Mouse (Mus musculus): Measurements from ENCODE around the gene Eif3d.

Eif3d gene

GRCm38 (mm10) chr15:77955440-77956403 is 14.9 kb downstream of the Eif3d start:
- in situ Hi-C loops (cut with MboI; ENCODE audit: low pct_unique_long_range_greater_than_20kb in 1 of 2, low sequenced_read_pairs in 2 of 2, unreplicated experiment in 1 of 2) = no loop called here

GRCm38 (mm10) chr15:77954362-77954761 is 16.3 kb downstream of the Eif3d start:
- in situ Hi-C loops (cut with MboI; ENCODE audit: low pct_unique_long_range_greater_than_20kb in 1 of 2, low sequenced_read_pairs in 2 of 2, unreplicated experiment in 1 of 2) = no loop called here

DNA sequence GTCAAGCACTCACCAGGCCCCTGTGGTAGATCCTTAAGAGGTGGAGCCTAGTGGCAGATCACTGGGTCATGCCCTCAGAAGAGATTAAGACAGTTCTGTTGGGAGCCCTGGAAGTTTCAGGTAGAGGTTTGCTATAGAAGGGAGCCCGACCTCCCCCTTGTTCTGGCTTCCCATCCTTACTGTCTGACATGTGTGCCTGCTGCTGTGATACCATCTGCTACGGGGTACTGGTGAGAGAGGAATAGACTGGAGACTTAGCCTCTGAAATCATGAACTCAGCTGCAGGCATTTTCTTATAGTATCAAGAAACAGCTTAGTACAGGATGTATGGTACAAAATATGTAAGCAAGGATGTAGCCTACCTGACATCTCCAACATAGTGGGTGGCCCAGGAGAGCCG is 17.7 kb downstream of the Eif3d start:
- in situ Hi-C loops (cut with MboI; ENCODE audit: low pct_unique_long_range_greater_than_20kb in 1 of 2, low sequenced_read_pairs in 2 of 2, unreplicated experiment in 1 of 2) = no loop called here

GRCm38 (mm10) chr15:77949061-77949460 is 21.6 kb downstream of the Eif3d start:
- in situ Hi-C loops (cut with MboI; ENCODE audit: low pct_unique_long_range_greater_than_20kb in 1 of 2, low sequenced_read_pairs in 2 of 2, unreplicated experiment in 1 of 2) = no loop called here

- in situ Hi-C loops (cut with MboI; ENCODE audit: low pct_unique_long_range_greater_than_20kb in 1 of 2, low sequenced_read_pairs in 2 of 2, unreplicated experiment in 1 of 2) = no loop called here
Measured at GRCm38 (mm10) chr15:77945711-77946110, 24.9 kb downstream of the Eif3d start.

DNA sequence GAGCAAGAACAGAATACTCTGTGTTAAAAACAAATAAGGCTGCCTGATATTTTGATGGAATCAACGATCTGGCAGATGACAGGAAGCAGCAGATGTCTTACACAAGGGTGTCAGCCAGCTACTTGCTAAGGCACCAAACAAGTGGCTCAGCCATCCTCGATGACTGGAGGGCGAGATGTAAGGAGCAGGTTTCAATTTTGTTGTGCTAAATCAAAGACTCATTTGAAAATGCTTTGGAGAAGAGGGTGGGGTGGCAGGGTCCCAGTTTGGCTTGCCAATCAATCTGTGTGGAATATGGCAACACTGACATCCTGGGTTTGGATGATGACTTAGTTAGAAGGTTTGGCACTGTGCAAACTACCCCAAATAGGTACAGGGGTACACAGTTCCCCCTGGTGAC is 29.1 kb downstream of the Eif3d start:
- in situ Hi-C loops (cut with MboI; ENCODE audit: low pct_unique_long_range_greater_than_20kb in 1 of 2, low sequenced_read_pairs in 2 of 2, unreplicated experiment in 1 of 2) = no loop called here

DNA sequence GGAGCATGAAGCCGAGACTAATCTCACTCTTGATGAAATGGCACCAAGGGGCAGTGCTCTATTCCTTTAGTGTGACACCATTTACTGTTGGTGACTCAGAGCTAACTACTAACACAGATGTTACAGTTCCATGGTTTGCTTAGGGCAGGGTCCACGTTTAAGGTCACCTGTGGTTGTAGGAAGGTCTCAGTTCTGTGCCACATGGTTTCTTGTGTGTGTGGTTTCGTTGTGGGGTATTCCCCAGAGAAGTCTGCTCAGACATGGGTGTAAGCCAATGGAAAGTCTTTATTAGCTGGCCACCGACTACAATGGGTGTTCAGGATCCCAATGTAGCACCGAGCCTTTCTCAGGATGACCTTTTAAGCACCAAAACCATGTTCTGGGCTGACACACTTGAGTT is 32.1 kb downstream of the Eif3d start:
- in situ Hi-C loops (cut with MboI; ENCODE audit: low pct_unique_long_range_greater_than_20kb in 1 of 2, low sequenced_read_pairs in 2 of 2, unreplicated experiment in 1 of 2) = no loop called here

GRCm38 (mm10) chr15:77935673-77936375 is 34.8 kb downstream of the Eif3d start:
- in situ Hi-C loops (cut with MboI; ENCODE audit: low pct_unique_long_range_greater_than_20kb in 1 of 2, low sequenced_read_pairs in 2 of 2, unreplicated experiment in 1 of 2) = no loop called here

- in situ Hi-C loops (cut with MboI; ENCODE audit: low pct_unique_long_range_greater_than_20kb in 1 of 2, low sequenced_read_pairs in 2 of 2, unreplicated experiment in 1 of 2) = no loop called here
Measured at GRCm38 (mm10) chr15:77934968-77935367, 35.6 kb downstream of the Eif3d start.

GRCm38 (mm10) chr15:77934326-77934725 is 36.3 kb downstream of the Eif3d start:
- in situ Hi-C loops (cut with MboI; ENCODE audit: low pct_unique_long_range_greater_than_20kb in 1 of 2, low sequenced_read_pairs in 2 of 2, unreplicated experiment in 1 of 2) = no loop called here

GRCm38 (mm10) chr15:77933770-77934169 is 36.8 kb downstream of the Eif3d start:
- in situ Hi-C loops (cut with MboI; ENCODE audit: low pct_unique_long_range_greater_than_20kb in 1 of 2, low sequenced_read_pairs in 2 of 2, unreplicated experiment in 1 of 2) = no loop called here

DNA sequence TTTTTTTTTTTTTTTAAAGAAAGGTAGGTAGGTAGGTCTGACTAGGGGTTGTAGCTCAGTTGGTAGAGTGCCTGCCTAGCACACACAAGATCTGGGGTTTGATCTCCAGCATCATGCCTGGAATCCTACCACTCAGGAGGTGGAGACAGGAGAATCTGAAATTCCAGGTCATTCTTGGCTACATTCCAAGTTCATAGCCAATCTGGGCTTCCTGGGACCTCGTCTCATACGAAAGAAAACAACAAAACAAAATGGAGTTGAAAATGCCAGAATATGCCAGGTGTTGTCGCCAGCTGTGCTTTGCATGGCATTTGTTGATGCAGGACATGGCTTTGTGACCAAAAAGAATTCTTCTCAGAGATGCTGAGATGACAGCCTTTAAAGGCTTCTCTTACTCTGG is 37.4 kb downstream of the Eif3d start:
- in situ Hi-C loops (cut with MboI; ENCODE audit: low pct_unique_long_range_greater_than_20kb in 1 of 2, low sequenced_read_pairs in 2 of 2, unreplicated experiment in 1 of 2) = no loop called here

GRCm38 (mm10) chr15:77931689-77932016 is 39.0 kb downstream of the Eif3d start:
- in situ Hi-C loops (cut with MboI; ENCODE audit: low pct_unique_long_range_greater_than_20kb in 1 of 2, low sequenced_read_pairs in 2 of 2, unreplicated experiment in 1 of 2) = no loop called here

- in situ Hi-C loops (cut with MboI; ENCODE audit: low pct_unique_long_range_greater_than_20kb in 1 of 2, low sequenced_read_pairs in 2 of 2, unreplicated experiment in 1 of 2) = no loop called here
Measured at GRCm38 (mm10) chr15:77930986-77931688, 39.5 kb downstream of the Eif3d start.

DNA sequence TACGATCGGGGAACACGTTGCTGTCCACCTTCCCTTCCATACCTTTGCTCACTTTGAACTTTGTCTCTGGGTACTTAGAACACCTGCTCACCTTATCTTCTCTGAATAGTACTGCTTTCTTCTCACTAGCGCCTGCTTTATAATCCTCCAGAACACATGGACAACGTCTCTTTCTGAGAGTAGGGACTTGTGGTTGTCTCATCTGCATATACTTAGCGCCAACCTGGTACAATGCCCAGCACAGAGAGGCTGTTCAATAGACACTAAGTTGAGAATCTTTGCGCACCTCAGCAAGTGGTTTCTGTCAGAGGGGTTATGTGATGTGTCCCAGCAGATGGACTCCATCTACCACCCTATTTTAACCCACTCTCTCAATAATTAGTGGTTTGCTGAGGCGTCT is 40.8 kb downstream of the Eif3d start:
- in situ Hi-C loops (cut with MboI; ENCODE audit: low pct_unique_long_range_greater_than_20kb in 1 of 2, low sequenced_read_pairs in 2 of 2, unreplicated experiment in 1 of 2) = no loop called here

- in situ Hi-C loops (cut with MboI; ENCODE audit: low pct_unique_long_range_greater_than_20kb in 1 of 2, low sequenced_read_pairs in 2 of 2, unreplicated experiment in 1 of 2) = no loop called here
Measured at GRCm38 (mm10) chr15:77928673-77929331, 41.8 kb downstream of the Eif3d start, which contains the start of gene Txn2. Gene Txn2 (minus strand): TSS chr15:77929006.

- in situ Hi-C loops (cut with MboI; ENCODE audit: low pct_unique_long_range_greater_than_20kb in 1 of 2, low sequenced_read_pairs in 2 of 2, unreplicated experiment in 1 of 2) = no loop called here
Measured at GRCm38 (mm10) chr15:77928091-77928490, 42.5 kb downstream of the Eif3d start.

- in situ Hi-C loops (cut with MboI; ENCODE audit: low pct_unique_long_range_greater_than_20kb in 1 of 2, low sequenced_read_pairs in 2 of 2, unreplicated experiment in 1 of 2) = no loop called here
Measured at GRCm38 (mm10) chr15:77926921-77927320, 43.7 kb downstream of the Eif3d start.

DNA sequence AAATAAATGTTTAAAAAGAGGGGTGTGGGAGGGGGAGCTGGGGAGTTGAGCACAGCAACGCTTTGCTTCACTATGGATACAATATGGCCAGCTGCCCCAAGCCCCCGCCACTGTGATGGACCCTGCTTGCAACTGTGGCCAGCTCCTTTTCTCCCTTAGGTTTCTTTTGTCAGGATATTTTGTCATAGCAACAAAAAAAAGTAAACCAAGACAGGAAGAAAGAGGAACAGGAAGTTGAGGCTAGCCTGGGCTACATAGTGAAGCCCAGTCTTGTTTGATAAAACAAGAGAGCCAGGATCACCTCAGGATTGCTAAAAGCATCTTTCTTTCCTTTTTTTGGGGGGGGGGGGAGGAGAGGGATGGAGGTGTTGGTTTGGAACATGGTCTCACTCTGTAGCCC is 45.4 kb downstream of the Eif3d start:
- in situ Hi-C loops (cut with MboI; ENCODE audit: low pct_unique_long_range_greater_than_20kb in 1 of 2, low sequenced_read_pairs in 2 of 2, unreplicated experiment in 1 of 2) = no loop called here

All from mouse embryonic stem cell (cell line).